Mouse (Mus musculus) midbrain, embryonic 14.5 days (tissue): ENCODE data around the gene Cdk15. TPM values are rescaled to one million over a fixed set of nuclear protein-coding genes. Genes with fewer than 3 reads are reported as not detected.

Experiments
- ATAC-seq: fragments of 200-750 bp; cut with Nextera tagmentation; 2 replicates; pipeline ENCODE4 v1.8.0; 2017; ENCODE audit warnings: moderate number of reproducible peaks, moderate library complexity; ENCODE audit not compliant: low FRiP score, low TSS enrichment
- DNase-seq: peaks from one replicate; pipeline ENCODE4 v3.0.0-alpha.2; 2015
- H3K27ac ChIP-seq: fragments of 300-500 bp; sonication (generic); replicated peaks from 2 replicates; pipeline ENCODE4 v1.5.1; 2014; ENCODE audit warnings: mild to moderate bottlenecking, low read depth, low read length, moderate library complexity
- H3K27me3 ChIP-seq: fragments of 300-500 bp; sonication (generic); 2 replicates; pipeline ENCODE4 v1.6.1; 2014; ENCODE audit warnings: low read length, control low read depth, mixed read lengths; ENCODE audit not compliant: control insufficient read depth, insufficient read depth
- H3K36me3 ChIP-seq: fragments of 300-500 bp; sonication (generic); 2 replicates; pipeline ENCODE4 v1.6.1; 2014; ENCODE audit warnings: low read length, control low read depth; ENCODE audit not compliant: control insufficient read depth, insufficient read depth
- H3K4me1 ChIP-seq: fragments of 300-500 bp; sonication (generic); 2 replicates; pipeline ENCODE4 v1.6.1; 2014; ENCODE audit warnings: mild to moderate bottlenecking, antibody characterized with exemption, low read length, control low read depth; ENCODE audit not compliant: control insufficient read depth, insufficient read depth
- H3K4me2 ChIP-seq: fragments of 300-500 bp; sonication (generic); 2 replicates; pipeline ENCODE4 v1.6.1; 2014; ENCODE audit warnings: mild to moderate bottlenecking, low read length, moderate library complexity
- H3K4me3 ChIP-seq: fragments of 300-500 bp; sonication (generic); replicated peaks from 2 replicates; pipeline ENCODE4 v1.5.1; 2014; ENCODE audit warnings: low read depth, low read length
- H3K9ac ChIP-seq: fragments of 300-500 bp; sonication (generic); replicated peaks from 2 replicates; pipeline ENCODE4 v1.6.1; 2014; ENCODE audit warnings: mild to moderate bottlenecking, low read length, moderate library complexity
- H3K9me3 ChIP-seq: fragments of 300-500 bp; sonication (generic); 2 replicates; pipeline ENCODE4 v1.6.1; 2016; ENCODE audit warnings: low read length, control low read depth, mixed read lengths; ENCODE audit not compliant: control insufficient read depth
- WGBS: fragments of 180-500 bp; shearing (Covaris S2); extraction: QIAGEN DNeasy Blood & Tissue Kit; methylation state at CpG from one replicate; pipeline ENCODE4 v1.1.7; 2014; 5-methylcytosine and 5-hydroxymethylcytosine counted together
- polyA plus RNA-seq: library from polyadenylated mRNA; unstranded; fragments of >200 nt; fragmentation: Nextera tagmentation; extraction: Ambion mirVana; gene quantifications from 2 replicates; pipeline ENCODE4 v1.2.1, GENCODE M21; 2014

Cdk15 gene
- polyA plus RNA-seq, 1 experiment from 2014 or later = 1.7 TPM

GRCm38 (mm10) chr1:59364463-59365040 lies 107.8 kb downstream of the Cdk15 start:
- WGBS = 88% methylated on average over 9 of the region's 9 CpGs
- Histone ChIP-seq H3K36me3 (no peaks in the 10 kb centered on the region), H3K27ac (no peak overlapping the region), H3K4me2 (no peak overlapping the region), H3K4me1 (0 out of 2 replicates have a peak, but pooled peaks cover 5% of the 10 kb centered on the region), H3K9me3 (no peaks in the 10 kb centered on the region), H3K27me3 (no peaks in the 10 kb centered on the region), H3K9ac (no peak overlapping the region), H3K4me3 (no peak overlapping the region)
- DNase-seq (no peak), ATAC-seq (no peak)

GRCm38 (mm10) chr1:59367928-59368648 lies 111.4 kb downstream of the Cdk15 start:
- ATAC-seq = no peak
- 43% methylated on average over 13 of the region's 13 CpGs for WGBS
- Histone ChIP-seq H3K9ac (no peak overlapping the region), H3K4me3 (no peak overlapping the region), H3K4me1 (no peaks in the 10 kb centered on the region), H3K36me3 (no peaks in the 10 kb centered on the region), H3K9me3 (no peaks in the 10 kb centered on the region), H3K4me2 (no peak overlapping the region), H3K27ac (no peak overlapping the region), H3K27me3 (no peaks in the 10 kb centered on the region)
- no peak for DNase-seq

- H3K9me3 ChIP-seq = no peaks in the 10 kb centered on the region
- no peaks in the 10 kb centered on the region for H3K27me3 ChIP-seq
- WGBS = 85% methylated on average over 10 of the region's 10 CpGs
- no peaks in the 10 kb centered on the region for H3K36me3 ChIP-seq
- H3K4me2 ChIP-seq = no peak overlapping the region
- no peak overlapping the region for H3K4me3 ChIP-seq
- DNase-seq (no peak), ATAC-seq (no peak)
- H3K27ac ChIP-seq = no peak overlapping the region
- H3K4me1 ChIP-seq = no peaks in the 10 kb centered on the region
- no peak overlapping the region for H3K9ac ChIP-seq
These were observed 112.1 kb downstream of the Cdk15 start for GRCm38 (mm10) chr1:59368649-59369319.

DNA sequence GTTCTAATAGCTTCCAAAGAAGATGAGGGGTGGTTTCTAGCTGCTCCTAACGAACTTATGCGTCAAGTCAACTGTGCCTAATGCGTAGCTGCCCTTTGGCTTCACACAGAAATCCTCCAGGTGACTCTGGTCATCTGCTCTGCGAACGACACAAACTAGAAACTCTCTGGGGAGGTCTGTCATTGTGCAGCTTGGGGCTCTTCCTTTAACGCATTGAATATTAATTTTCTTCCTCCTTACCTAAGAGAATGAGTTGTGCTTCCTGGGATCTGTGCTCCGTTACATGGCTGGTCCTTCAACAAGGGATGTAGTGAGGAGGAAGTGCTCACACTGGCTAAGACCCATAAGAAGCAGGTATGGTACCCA lies 112.6 kb downstream of the Cdk15 start:
- Histone ChIP-seq H3K36me3 (no peaks in the 10 kb centered on the region), H3K9ac (no peak overlapping the region), H3K4me1 (no peaks in the 10 kb centered on the region), H3K27ac (no peak overlapping the region), H3K4me2 (no peak overlapping the region), H3K4me3 (no peak overlapping the region), H3K9me3 (no peaks in the 10 kb centered on the region), H3K27me3 (no peaks in the 10 kb centered on the region)
- DNase-seq = no peak
- 65% methylated on average over 7 of the region's 7 CpGs for WGBS
- no peak for ATAC-seq

GRCm38 (mm10) chr1:59370355-59370950 lies 113.7 kb downstream of the Cdk15 start:
- Histone ChIP-seq H3K9me3 (no peaks in the 10 kb centered on the region), H3K4me2 (no peak overlapping the region), H3K36me3 (no peaks in the 10 kb centered on the region), H3K4me1 (no peaks in the 10 kb centered on the region), H3K9ac (no peak overlapping the region), H3K27me3 (no peaks in the 10 kb centered on the region), H3K4me3 (no peak overlapping the region), H3K27ac (no peak overlapping the region)
- DNase-seq = no peak
- ATAC-seq = no peak

- no peak overlapping the region for H3K27ac ChIP-seq
- no peak overlapping the region for H3K9ac ChIP-seq
- H3K9me3 ChIP-seq = no peaks in the 10 kb centered on the region
- peak; percentile 59 for ATAC-seq
- H3K36me3 ChIP-seq = no peaks in the 10 kb centered on the region
- 2% methylated on average over 13 of the region's 13 CpGs for WGBS
- DNase-seq = no peak
- peak overlapping the region; percentile 28 for H3K4me2 ChIP-seq
- no peaks in the 10 kb centered on the region for H3K27me3 ChIP-seq
- H3K4me3 ChIP-seq = no peak overlapping the region
- peaks cover 8% of the 10 kb centered on the region; the same call in 1 of the 2 replicates for H3K4me1 ChIP-seq
These were observed 119.4 kb downstream of the Cdk15 start for GRCm38 (mm10) chr1:59376021-59376548.

GRCm38 (mm10) chr1:59376557-59376956 lies 119.9 kb downstream of the Cdk15 start:
- no peaks in the 10 kb centered on the region for H3K27me3 ChIP-seq
- H3K4me3 ChIP-seq = no peak overlapping the region
- ATAC-seq (peak; percentile 51), DNase-seq (peak; percentile 73)
- peaks cover 8% of the 10 kb centered on the region; the same call in 1 of the 2 replicates for H3K4me1 ChIP-seq
- WGBS = 2% methylated on average over 3 of the region's 3 CpGs
- peak overlapping the region; percentile 28; the same call in 1 of the 2 replicates for H3K4me2 ChIP-seq
- H3K9me3 ChIP-seq = no peaks in the 10 kb centered on the region
- H3K9ac ChIP-seq = no peak overlapping the region
- H3K27ac ChIP-seq = no peak overlapping the region
- H3K36me3 ChIP-seq = no peaks in the 10 kb centered on the region

GRCm38 (mm10) chr1:59377312-59377711 lies 120.6 kb downstream of the Cdk15 start:
- DNase-seq = no peak
- 84% methylated on average over 9 of the region's 9 CpGs for WGBS

More at GRCm38 (mm10) chr1:59377312-59377711, 120.6 kb downstream of the Cdk15 start:
- Histone ChIP-seq H3K4me1 (peaks cover 8% of the 10 kb centered on the region; the same call in 1 of the 2 replicates), H3K36me3 (no peaks in the 10 kb centered on the region), H3K27ac (no peak overlapping the region), H3K27me3 (no peaks in the 10 kb centered on the region), H3K4me3 (no peak overlapping the region), H3K9ac (no peak overlapping the region), H3K4me2 (no peak overlapping the region), H3K9me3 (no peaks in the 10 kb centered on the region)
- ATAC-seq = no peak
